Comparison of ENCODE assay signal across 1 mouse cellular context in the genomic region with DNA sequence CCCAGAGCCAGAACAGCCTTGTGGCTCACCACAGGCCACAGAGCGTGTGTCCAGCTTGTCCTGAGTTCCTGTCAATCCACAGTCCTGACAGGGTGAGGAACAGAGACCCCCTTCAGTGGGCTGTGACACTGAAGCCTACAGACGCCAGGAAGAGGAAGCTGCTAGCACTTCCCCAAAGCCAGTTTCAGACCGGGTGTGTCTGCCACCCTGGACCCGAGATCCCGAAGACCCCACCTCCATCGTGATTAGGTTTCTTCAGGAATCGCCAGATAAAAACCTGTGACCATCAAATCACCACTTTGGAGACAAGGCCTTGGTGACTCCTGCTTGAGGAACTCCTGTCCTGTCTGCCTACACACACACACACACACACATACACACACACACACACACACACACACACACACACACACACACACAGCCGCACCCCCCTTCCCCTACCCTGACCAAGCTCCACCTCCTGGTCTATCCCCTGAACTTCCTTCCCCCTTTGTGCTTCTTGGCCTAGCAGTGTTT.
A peak's percentile ranks its signal among the peaks of the same experiment; 100 is the strongest.
TF ChIP-seq lines count a peak whose summit lies in the region.

No protein-coding gene starts in this region.

TF ChIP-seq in MEL, 35 proteins besides CTCF, POLR2A, EP300 and RAD21:
- TF ChIP-seq JUND (IDR thresholded peaks at IDR 0.05; ENCODE audit: low read depth, low read length): no peak
- TF ChIP-seq ETS1 (IDR thresholded peaks at IDR 0.05; ENCODE audit: low read depth, low read length): no peak
- 0 out of 2 replicates have a peak, but pooled peaks have one; percentile 21 for TF ChIP-seq SIN3A (IDR thresholded peaks at IDR 0.05; ENCODE audit: low read length)
- TF ChIP-seq ELF1 (IDR thresholded peaks at IDR 0.05; ENCODE audit: low read depth, low read length): 0 out of 2 replicates have a peak, but pooled peaks have one; percentile 8
- TF ChIP-seq MAZ (IDR thresholded peaks at IDR 0.05; ENCODE audit: low read depth, low read length): peak; percentile 20; the same call in 1 of the 2 replicates
- peak; percentile 10; the same call in 1 of the 2 replicates for TF ChIP-seq SMC3 (IDR thresholded peaks at IDR 0.05; ENCODE audit: low read depth, low read length)
- 0 out of 2 replicates have a peak, but pooled peaks have one; percentile 16 for TF ChIP-seq TBP (IDR thresholded peaks at IDR 0.05; ENCODE audit: low read depth, low read length)
TF ChIP-seq in MEL: peak in this region for 5.
